Mouse (Mus musculus) kidney, postnatal 14 days (tissue): ENCODE results near the gene Gm498.

Source experiments
- DNase-seq: peaks from one replicate; pipeline ENCODE4 v3.0.0; 2022; ENCODE audit warnings: mixed read lengths

Gene Gm498

GRCm38 (mm10) chr7:143900667-143901066, 34.0 kb downstream of the Gm498 start:
- no peak for DNase-seq

GRCm38 (mm10) chr7:143905176-143905575, 38.5 kb downstream of the Gm498 start:
- no peak for DNase-seq

- no peak for DNase-seq
Measured at GRCm38 (mm10) chr7:143905606-143906005, 39.0 kb downstream of the Gm498 start.

- DNase-seq = no peak
Measured at GRCm38 (mm10) chr7:143913611-143914010, 47.0 kb downstream of the Gm498 start.

- DNase-seq = no peak
Measured at GRCm38 (mm10) chr7:143919031-143919679, 52.5 kb downstream of the Gm498 start.

GRCm38 (mm10) chr7:143929899-143930298, 63.3 kb downstream of the Gm498 start:
- no peak for DNase-seq

- no peak for DNase-seq
Measured at GRCm38 (mm10) chr7:143938647-143939046, 72.0 kb downstream of the Gm498 start.

GRCm38 (mm10) chr7:143939476-143939875, 72.8 kb downstream of the Gm498 start:
- DNase-seq = no peak

GRCm38 (mm10) chr7:143942941-143943691, 76.5 kb downstream of the Gm498 start:
- no peak for DNase-seq

- DNase-seq = no peak
Measured at GRCm38 (mm10) chr7:143944421-143944980, 77.9 kb downstream of the Gm498 start.
